Mouse (Mus musculus): ENCODE results near the gene Slc15a4.

Gene Slc15a4

DNA sequence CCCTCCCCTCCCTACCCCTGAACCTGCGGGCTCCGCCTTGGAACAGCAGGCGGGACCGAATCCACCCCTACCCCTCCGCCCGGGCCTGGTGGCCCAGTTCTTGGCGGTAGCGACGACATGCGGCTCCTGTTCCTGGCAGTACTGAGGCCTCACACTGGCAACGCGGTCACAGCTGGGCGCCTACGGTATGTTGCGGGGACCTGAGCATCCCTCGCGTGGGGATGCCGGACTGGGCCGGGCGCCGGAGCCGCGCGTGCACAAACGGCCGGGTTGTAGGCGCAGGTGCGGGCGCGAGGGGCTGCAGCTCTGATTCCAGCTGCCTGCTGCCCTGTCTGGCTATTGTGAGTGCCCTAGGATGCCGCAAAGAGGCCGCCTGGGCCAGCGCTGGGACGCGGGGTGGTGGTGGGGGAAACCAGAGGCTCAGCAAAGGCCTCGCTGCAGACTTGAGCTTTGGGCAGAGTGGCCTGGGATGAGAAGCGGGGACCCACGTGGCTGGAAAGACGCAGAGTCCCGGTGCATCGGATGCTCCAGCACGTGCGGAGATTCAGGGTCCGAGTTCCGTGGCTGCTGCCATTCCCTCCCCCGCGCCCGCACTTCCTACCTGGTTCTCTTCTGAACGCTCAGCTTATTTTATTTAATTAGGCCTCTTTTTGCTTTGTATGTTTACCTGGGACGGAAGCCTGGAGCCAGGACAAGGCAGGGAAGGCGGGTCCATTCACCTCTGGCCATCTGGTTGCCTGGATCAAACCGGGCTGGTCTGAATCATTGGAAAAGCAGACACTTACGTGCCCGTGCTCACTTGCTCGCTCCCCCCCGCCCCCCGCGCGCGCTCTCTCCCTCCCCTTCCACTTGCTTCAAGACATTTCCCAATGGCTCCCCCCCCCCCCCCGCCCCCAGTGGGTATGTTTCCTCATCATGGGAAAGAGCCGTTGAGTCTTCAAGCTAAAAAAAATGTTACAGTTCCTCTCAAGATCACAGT lies at the start of gene Slc15a4, which contains the start of gene Glt1d1:
TSS of gene Slc15a4 (minus strand) at position 731 of the 979 bp plus-strand sequence.
TSS of gene Glt1d1 (plus strand) at position 96 of the 979 bp plus-strand sequence.
- DNase-seq (ENCODE audit: low read depth, low spot score) = no peak

DNA sequence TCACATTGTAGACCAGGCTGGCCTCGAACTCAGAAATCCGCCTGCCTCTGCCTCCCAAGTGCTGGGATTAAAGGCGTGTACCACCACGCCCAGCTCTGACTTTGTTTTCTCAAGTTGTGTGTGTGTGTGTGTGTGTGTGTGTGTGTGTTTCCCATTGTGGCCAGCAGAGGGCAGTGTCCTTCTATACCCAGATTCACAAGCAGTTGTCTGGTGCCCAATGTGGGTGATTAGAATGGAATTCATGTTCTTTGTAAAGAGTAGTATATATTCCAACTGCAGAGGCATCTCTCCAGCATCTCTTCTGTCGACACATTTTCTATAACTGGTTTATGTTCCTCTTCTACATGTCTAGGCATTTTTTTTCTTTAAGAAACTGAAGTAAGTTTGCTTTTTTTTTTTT lies 45.8 kb upstream of the Slc15a4 start:
- DNase-seq (ENCODE audit: low read depth, low spot score) = no peak

DNA sequence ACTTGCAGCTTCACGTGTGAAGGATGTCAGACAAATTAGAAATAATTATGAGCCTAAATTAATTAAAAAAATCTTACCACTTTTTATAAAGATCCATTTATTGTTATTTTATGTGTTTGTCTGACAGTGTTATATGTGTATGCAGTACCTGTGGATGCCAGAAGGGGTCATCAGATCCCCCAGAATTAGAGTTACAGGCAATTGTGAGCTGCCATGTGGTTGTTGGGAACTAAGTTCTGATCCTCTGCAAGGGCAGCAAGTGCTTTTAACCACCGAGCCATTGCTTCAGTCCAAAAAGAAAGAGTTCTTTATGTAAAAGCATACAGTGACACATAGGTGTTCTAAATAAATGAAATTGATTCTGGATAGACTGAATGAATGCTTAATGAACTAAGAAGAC lies 44.9 kb upstream of the Slc15a4 start:
- no peak for DNase-seq (ENCODE audit: low read depth, low spot score)

DNA sequence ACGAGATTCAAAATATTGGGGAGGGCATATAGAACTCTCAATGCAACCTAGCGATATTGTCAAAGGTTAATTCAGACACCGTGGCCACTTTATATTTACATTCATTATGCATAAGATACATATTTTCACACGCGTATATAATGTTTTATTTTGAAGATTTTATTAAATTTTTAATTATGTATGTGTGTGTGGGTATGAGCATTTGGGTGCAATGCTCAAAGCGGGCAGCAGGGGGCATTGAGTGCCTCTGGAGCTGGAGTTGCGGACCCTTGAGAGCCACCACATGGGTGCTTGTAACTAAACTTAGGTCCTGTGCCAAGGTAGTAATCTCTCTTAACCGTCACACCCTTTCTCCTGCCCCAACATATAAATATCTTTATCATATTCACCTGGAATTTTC lies 41.2 kb upstream of the Slc15a4 start:
- no peak for DNase-seq (ENCODE audit: low read depth, low spot score)

DNA sequence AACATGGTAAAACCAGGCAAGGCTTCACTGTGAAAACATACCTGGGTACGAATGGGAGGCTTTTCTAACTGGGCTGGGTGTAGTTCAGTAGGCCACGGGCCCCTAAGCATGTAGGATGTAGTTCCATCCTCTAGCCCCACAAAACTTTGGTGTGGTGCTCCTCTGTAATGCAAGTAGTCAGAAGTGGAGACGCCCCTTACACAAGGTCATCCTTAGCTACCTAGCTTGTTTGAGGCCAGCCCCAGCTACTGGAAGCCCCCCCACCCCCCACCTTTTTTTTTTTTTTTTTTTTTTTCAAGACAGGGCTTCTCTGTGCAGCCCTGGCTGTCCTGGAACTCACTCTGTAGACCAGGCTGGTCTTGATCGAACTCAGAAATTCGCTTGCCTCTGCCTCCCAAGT lies 28.3 kb upstream of the Slc15a4 start:
- no peak for DNase-seq (ENCODE audit: low read depth, low spot score)

DNA sequence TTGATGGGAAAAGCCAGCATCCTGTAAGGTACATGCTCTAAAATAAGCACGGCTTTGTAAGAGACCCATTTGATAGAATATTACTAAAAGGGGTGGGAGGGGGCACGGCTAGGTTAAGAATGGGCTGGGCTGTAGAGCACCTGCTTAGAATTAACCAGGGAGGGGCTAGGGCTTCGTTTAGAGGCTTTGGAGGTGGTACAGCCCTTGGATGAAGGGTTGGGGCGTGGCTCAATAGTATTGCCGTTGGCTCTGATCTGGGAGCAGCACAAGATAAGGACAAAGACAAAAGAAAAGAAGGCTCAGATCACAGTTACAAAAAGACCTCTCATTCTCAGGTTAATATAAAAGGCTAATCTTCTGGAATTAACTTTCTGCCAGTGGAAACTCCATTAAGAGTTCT lies 27.6 kb upstream of the Slc15a4 start:
- no peak for DNase-seq (ENCODE audit: low read depth, low spot score)

DNA sequence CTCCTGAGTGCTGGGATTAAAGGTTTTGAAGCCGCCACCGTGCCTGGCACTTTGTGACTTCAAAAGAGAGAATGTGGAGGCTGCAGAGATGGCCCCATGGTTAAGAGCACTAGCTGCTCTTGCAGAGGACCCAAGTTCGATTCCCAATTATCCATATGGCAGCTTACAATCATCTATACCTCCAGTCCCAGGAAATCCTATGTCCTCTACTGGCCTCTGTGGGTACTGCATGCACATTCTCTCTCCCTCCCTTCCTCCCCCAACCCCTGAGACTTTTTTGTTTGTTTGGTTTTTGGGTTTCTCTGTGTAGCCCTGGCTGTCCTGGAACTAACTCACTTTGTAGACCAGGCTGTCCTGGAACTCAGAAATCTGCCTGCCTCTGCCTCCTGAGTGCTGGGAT lies 26.6 kb upstream of the Slc15a4 start:
- no peak for DNase-seq (ENCODE audit: low read depth, low spot score)

DNA sequence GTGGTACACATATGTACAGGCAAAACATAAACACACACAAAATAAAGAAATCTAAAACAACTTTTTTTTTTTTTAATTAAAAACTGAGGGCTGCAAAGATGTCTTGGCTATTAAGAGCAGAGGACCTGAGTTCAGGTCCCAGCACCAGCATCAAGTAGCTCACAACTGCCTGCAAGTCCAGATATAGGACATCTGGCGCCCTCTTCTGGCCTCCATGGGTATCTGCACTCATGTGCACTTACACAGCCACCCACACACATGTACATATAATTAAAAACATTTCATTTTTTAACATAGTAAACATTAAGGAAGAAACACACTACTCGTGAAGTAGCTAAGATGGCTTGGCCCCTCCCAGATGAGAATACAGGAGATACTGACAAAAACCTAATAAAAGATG lies 25.6 kb upstream of the Slc15a4 start:
- no peak for DNase-seq (ENCODE audit: low read depth, low spot score)

DNA sequence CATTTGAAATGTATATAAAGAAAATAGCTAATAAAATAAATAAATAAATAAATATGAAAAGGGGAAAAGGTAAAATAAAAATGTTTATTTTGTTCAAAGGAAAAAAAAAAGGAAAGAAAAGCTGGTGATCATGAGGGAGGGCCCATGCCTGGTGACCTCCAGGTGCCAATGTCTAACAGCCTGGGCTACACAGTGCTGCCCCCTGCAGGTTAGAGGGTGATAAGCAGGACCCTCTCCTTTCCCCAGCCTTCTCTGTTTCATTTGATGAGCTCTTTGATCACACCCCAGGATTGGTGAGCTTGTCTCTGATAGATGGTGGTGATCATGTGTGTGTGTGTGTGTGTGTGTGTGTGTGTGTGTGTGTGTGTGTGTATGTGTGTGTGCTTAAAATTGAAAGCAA lies 16.4 kb upstream of the Slc15a4 start:
- DNase-seq (ENCODE audit: low read depth, low spot score) = no peak

DNA sequence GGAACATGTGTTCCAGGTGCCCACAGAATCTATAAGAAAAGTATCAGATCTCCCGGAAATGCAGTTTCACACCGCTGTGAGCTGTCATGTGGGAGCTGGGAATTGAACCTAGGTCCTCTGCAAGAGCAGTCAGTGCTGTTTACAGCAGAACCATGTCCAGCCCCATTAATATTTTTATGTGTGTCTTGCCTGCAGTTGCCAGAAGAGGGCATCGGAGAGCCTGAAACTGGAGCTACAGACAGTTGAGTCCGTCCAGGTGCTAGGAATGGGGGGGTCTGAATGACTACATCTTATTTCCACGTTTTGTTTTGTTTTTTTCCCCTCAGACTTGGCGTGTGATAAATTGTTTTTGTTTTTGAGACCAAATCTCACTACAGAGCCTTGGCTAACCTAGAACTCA lies 15.3 kb upstream of the Slc15a4 start:
- DNase-seq (ENCODE audit: low read depth, low spot score) = no peak

DNA sequence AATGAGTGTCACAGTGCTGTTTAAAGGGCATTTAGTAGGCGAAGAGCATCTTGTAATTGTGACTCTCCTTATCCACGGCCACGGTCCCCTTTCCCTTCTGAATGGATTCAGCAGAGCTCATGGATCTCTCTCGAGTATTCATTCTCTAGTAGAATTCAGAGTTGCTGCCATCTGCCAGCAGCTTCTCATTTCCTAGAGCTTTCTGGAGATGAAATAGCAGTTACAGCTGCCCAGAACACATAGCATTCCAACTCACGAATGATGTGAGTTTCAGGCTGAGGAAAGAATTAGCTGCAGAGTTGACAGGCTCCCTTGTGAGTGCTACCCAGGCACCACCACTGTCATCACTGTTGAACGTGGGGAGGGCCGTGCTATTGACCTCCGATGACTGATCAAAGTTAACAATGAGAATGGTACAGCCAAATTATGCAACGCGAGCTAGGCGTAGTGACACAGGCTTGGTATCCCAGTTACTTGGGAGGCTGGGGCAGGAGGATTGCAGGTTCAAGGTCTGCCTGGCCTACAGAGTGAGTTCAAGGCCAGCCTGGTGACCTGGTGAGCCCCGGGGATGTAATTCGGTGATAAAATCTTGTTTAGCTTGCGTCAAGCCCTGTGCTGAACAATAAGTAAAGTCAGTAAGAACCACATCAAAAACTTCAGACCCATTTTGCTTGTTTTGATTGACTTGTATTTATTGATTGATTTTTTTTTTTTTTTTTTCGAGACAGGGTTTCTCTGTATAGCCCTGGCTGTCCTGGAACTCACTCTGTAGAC lies 8.7 kb upstream of the Slc15a4 start:
- DNase-seq (ENCODE audit: low read depth, low spot score) = no peak

DNA sequence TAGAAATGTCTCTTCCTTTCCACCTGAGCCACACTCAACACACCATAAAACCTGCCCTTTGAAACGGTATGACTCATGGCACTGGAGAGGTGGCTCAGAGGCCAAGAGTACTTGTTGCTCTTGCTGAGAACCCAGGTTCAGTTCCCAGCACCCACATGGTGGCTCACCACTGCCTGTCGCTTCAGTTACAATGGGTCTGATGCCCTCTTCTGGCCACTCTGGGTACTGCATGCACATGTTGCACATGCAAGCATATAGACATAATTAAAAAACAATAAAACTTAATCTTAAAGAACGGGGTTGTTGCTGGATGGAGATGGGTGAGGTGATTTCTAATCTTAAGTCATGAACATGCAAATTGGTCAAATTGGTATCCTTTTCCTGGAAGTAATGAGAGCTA lies 7.7 kb upstream of the Slc15a4 start:
- no peak for DNase-seq (ENCODE audit: low read depth, low spot score)

DNA sequence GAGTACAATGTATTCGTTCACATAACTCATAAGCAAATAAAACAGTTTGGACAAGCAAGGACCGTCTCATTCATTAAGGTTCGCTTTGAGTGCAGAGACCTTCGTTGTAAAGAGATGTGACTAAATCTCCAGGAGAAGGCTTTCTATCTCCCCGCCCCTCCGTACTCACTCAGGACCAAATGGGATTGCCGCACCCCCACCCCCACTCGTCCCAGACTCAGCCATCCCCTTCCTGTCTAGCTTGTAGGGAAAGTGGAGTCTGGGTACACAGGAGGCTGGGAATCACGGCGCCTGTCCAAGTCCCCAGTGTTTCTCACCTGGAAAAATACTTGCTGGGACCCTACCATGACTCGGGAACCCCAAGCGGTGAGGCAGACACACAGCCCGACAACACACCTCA lies 6.9 kb upstream of the Slc15a4 start:
- no peak for DNase-seq (ENCODE audit: low read depth, low spot score)

DNA sequence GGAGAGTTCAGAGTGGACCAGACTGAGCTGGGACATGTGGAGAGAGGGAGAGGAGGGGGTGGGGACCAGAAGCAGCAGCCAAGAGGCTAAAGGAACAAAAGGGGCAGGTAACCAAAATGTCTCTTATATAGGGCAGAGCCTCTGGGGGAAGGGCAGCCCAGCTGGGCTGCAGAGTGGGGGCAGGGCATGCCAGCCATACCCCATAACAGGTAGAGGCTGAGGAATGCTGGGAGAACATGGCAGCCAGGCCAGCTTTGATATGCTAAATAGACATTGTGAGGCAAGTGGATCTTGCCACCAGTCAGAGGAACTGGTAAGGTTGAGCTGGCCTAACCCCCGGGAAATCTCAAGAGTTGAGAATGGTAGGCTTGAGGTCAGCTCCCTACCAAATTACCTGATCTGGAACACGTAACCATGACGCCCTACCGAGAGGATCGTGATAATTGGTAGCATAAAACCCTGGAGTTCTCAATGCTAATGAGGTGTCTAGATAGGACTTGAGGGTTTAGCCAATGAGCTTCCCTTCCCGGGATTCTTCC lies 6.4 kb upstream of the Slc15a4 start:
- no peak for DNase-seq (ENCODE audit: low read depth, low spot score)

DNA sequence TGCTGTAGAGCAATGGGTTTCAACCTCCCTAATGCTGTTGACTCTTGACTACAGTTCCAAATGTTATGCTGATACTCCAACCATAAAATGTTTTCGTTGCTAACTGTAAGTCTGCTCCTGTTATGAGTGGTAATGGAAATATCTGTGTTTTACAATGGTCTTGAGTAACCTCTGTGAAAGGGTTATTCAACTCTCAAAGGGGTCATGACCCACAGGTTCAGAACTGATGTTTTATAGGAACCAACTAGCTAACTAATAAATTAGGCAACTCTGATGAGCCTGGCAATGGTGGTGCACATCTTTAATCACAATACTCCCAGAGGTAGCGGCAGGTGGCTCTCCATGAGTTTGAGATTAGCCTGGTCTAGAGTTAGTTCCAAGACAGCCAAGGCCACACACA lies 5.5 kb upstream of the Slc15a4 start:
- no peak for DNase-seq (ENCODE audit: low read depth, low spot score)

DNA sequence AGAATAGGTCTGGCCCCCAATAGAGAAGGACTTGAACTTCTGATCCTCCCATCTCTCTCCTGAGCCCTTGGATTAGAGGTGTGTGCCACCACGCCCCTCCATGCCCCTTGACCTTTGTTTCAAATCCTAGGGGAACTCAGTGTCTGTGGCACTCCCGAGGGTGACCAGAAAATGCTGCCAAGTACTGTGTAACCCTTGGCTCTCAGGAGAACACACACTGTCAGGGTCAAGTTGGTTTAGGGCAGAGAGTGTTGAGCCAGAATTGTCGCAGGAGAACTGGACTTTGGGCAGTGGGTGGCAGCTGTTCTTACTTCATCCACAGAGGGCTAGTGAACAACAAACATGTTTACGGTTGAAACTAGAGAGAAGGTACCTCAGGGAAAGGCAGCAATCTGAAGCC lies 4.9 kb upstream of the Slc15a4 start:
- DNase-seq (ENCODE audit: low read depth, low spot score) = no peak

DNA sequence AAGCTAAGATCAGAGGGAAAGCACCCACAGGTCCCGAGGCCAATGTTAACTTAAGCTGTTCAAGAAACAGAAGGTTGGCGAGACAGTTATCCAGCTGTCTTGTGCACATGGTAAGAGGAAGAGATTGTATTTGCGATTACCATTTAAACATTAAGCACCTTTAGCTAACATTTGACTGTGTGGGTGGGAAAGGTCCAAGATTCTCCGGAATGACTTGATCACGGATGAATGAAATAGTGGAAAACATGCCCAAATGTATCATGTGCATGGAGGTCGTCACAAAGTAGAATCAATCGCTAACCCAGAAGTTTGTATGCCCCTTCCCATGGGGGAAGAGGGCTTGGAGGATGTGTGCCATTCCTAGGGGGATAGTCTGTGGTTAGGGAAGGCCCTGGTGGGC lies 969 bp upstream of the Slc15a4 start:
- no peak for DNase-seq (ENCODE audit: low read depth, low spot score)

DNA sequence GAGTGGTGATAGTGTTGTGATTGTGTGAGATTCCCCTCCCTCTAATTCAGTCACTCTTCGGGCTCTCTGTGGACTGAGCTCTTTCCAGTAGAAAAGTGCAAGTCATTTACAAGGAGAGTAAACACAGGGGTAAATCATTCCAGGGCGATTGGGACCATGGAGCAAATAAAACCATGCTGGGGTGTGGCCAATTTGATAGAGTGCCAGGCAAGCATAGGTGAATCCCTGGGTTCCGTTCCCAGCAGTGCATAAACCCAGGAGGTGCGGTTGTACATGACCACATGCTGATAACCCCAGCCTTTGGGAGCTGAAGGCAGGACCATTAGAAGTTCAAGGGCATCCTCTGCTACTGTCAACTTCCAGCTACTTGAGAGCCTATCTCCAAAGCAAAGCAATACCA lies 491 bp upstream of the Slc15a4 start:
- no peak for DNase-seq (ENCODE audit: low read depth, low spot score)

DNA sequence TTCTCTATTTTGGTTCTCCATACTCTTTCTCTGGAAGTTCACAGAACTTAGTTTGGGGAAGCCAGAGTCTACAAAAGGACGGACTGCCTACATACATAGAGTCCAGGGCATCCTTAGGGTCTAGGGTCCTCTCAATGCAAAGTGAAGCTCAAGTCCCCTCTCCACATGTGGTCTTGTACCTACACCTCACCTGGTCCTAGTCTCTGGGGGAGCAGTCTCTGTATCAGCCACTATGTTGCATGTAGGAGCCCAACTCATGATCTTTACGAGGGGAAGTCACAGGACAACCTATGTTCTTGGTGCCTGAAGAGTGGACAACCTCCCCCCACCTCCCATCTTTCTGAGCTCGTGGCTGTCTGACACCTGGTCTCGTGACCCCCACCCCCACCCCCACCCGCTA lies 1.0 kb downstream of the Slc15a4 start:
- DNase-seq (ENCODE audit: low read depth, low spot score) = no peak

DNA sequence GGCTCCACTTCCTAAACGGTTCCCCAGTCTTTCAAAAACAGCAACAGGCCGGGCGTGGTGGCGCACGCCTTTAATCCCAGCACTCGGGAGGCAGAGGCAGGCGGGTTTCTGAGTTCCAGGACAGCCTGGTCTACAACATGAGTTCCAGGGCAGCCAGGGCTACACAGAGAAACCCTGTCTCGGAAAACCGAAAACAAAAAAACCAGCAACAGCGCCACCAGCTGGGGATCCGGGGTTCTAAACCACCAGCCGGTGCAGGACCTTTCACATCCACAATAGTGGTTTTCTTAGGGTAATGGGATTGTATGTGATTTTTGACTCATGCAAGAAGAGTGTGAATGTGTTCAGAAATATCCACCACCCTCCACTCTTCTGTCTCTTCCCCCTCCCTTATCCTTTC lies 5.5 kb downstream of the Slc15a4 start:
- no peak for DNase-seq (ENCODE audit: low read depth, low spot score)

DNA sequence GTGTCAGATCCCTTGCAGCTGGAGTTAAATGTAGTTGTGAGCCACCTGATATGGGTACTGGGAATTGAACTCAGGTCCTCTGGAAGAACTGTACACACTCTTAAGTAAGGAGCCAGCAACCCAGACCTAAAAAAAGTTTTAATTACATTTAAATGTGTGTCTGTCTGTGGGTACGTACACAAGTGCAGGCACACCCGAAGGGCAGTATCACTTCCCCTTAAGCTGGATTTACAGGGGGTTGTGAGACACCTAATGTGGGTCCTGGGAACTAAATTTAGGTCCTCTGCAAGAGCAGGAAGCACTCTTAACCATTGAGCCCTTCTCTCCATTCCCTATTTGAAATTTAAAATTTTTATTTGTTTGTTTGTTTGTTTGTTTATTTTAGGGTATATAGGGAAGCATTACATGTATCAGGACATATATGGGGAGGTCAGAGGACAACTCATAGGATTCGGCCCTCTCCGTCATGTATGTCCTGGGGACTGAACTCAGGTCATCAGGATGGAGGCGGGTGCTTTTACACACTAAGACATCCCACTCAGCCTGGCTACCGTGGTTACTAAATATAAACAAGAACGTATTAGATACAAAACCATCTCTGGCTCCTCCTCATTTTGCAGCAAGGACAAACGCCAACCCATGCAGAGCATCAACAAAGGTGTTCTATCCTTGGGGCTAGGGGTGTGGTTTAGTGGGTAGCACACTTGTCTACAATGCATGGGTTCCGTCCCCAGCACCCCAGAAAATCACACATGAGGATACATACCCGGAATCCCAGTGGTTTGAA lies 8.1 kb downstream of the Slc15a4 start:
- no peak for DNase-seq (ENCODE audit: low read depth, low spot score)

DNA sequence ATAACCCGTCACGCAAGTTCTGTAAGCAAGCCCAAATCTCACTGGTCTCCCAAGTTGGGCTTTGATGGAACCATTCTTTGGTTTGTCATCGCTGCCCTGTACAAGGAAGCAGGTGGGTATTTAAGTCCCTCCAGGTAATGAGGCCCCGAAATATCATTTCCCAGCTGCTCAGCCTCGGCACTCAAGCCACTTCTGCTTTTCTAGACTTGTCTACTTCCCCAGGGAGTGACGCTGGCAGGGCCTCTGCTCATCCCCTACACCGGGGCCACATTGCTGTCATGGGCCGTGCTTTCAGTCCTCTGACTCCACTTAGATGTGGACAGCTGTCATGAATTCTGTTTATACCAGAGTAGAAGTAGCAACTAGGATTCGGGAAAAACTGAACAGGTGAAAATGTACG lies 11.6 kb downstream of the Slc15a4 start:
- no peak for DNase-seq (ENCODE audit: low read depth, low spot score)

All from c-Kit-negative CD71-positive TER-119-positive erythroid progenitor cells, embryonic 14.5 days (primary cell).